Mouse (Mus musculus): ENCODE results near the gene Cnih2.

GRCm38 (mm10) chr19:5082596-5082995, 15.7 kb downstream of the Cnih2 start:
- TF ChIP-seq CTCF (IDR thresholded peaks at IDR 0.05; ENCODE audit: extremely low read depth, insufficient read depth, low read length) (no peak), POLR2A (IDR thresholded peaks at IDR 0.05; ENCODE audit: extremely low read depth, insufficient read depth, low read length) (no peak)
